Mouse (Mus musculus) embryonic fibroblast, embryonic 13.5 days (primary cell): Measurements from ENCODE around the gene Gm42791. TPM values are rescaled to one million over a fixed set of nuclear protein-coding genes. Genes with fewer than 3 reads are reported as not detected.

Experiments
- H3K27ac ChIP-seq: 2 replicates; pipeline ENCODE4 v1.5.1; 2012; ENCODE audit warnings: low read length, control low read depth, inconsistent platforms; ENCODE audit not compliant: insufficient read depth
- H3K4me1 ChIP-seq: 2 replicates; pipeline ENCODE4 v1.6.1; 2011; ENCODE audit warnings: low read length; ENCODE audit not compliant: control insufficient read depth, insufficient read depth
- H3K4me3 ChIP-seq: 2 replicates; pipeline ENCODE4 v1.5.1; 2011; ENCODE audit warnings: mild to moderate bottlenecking, control low read depth, low read length; ENCODE audit not compliant: insufficient read depth
- CTCF ChIP-seq: IDR thresholded peaks from 2 replicates; pipeline ENCODE4 v1.5.1; 2011; ENCODE audit warnings: mild to moderate bottlenecking, control low read depth, low read length, moderate library complexity, borderline replicate concordance; ENCODE audit not compliant: insufficient read depth
- POLR2A ChIP-seq: IDR thresholded peaks from 2 replicates; pipeline ENCODE4 v1.6.1; 2011; ENCODE audit warnings: low read depth, mild to moderate bottlenecking, control low read depth, low read length, moderate library complexity
- polyA plus RNA-seq: library from polyadenylated mRNA; stranded (reverse); fragments of >200 nt; gene quantifications from 2 replicates; pipeline ENCODE4 v1.2.4, GENCODE M21; 2011; ENCODE audit warnings: low read depth; ENCODE audit not compliant: missing spikeins, insufficient read length

Gm42791 gene
- polyA plus RNA-seq, 1 experiment: 7.1 TPM

GRCm38 (mm10) chr5:148869583-148869982 lies 125.4 kb downstream of the Gm42791 start:
- no peak overlapping the region for H3K27ac ChIP-seq
- TF ChIP-seq POLR2A (no peak), CTCF (no peak)
- no peak overlapping the region for H3K4me3 ChIP-seq
- H3K4me1 ChIP-seq: no peaks in the 10 kb centered on the region

DNA sequence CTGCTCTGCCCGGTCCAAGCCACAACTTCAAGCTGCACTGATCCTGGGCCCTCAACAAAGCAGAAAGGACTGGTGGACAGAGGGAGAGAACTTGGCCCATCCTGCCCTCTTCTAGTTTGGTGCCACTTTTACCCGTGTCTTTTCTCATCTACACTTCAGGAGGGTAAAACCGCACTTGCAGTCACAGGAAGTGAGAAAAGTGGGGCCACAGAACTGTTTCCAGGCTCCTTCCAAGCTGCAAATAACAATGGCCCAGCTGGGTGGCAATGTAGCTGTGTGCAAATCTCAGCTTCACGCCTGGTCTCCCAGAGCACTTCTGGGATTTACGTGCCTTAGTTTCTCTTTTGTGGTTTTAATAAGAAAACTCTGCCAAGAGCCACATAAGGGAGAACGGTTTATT lies 127.2 kb downstream of the Gm42791 start:
- Histone ChIP-seq H3K4me3 (no peak overlapping the region), H3K27ac (no peak overlapping the region)
- TF ChIP-seq POLR2A: no peak
- no peak for TF ChIP-seq CTCF

GRCm38 (mm10) chr5:148867171-148867570 lies 127.8 kb downstream of the Gm42791 start:
- Histone ChIP-seq H3K27ac (no peak overlapping the region), H3K4me3 (no peak overlapping the region), H3K4me1 (no peaks in the 10 kb centered on the region)
- no peak for TF ChIP-seq CTCF
- TF ChIP-seq POLR2A: no peak

More for the DNA sequence above, 127.2 kb downstream of the Gm42791 start:
- no peaks in the 10 kb centered on the region for H3K4me1 ChIP-seq

DNA sequence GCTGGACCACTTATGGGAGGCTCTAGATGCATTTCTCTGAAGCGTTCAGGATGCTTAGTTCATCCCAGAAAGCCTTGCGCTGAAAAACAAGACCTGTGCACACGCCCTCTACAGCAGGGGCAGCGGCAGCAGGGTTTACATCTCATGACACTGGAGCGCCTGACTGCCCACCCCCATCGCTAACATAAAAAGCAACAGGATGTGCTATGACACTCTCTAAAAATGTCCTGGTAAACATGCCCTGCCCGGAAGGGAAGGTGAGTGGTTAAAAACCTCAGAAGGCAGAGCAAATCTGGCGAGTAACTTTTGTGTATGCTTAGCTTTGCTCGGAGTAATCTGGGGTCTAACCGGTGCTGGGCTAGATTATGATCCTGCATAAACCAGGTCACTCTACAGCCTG lies 128.4 kb downstream of the Gm42791 start:
- Histone ChIP-seq H3K27ac (no peak overlapping the region), H3K4me3 (no peak overlapping the region), H3K4me1 (no peaks in the 10 kb centered on the region)
- TF ChIP-seq POLR2A (no peak), CTCF (no peak)

DNA sequence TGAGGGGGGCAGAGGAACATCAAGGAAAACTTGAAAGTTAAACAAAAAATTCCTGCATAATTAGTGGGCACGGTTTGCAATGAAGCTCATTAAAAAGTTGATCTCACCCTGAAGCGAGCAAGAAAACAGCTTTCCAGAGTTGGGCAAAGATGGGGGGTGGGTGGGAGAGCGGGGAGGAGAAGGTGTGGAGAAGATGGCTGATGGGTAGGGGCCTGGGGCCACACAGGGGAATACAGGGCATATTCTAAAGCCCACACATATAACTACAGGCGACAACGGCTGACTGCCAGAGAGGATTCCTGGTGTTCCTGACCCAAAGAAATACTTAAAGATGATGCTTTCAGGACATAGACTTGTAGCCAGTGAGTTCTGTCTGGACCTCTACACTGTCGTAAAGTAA lies 131.5 kb downstream of the Gm42791 start:
- H3K27ac ChIP-seq: no peak overlapping the region
- H3K4me1 ChIP-seq: no peaks in the 10 kb centered on the region
- no peak overlapping the region for H3K4me3 ChIP-seq
- TF ChIP-seq CTCF: no peak
- no peak for TF ChIP-seq POLR2A

DNA sequence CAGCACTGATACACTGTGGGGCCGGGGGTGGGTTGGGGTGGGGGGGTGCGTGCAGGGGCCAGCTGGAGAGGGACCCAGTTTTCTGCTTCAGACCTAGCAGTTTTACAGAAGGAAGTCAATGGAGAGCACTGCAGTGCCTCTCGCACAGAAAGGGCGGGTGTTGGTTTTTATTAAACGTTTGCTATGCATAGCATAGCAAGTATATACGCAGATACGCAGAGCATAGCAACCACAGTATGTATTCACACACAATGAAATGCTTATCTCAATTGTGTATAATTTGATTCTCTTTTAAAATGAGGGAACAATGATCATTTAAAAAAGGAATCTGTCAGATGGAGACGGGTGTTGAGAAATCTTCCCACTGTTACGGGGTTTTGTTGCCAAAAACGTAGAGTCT lies 132.1 kb downstream of the Gm42791 start:
- H3K4me3 ChIP-seq: no peak overlapping the region
- TF ChIP-seq POLR2A (no peak), CTCF (no peak)
- H3K27ac ChIP-seq: no peak overlapping the region
- H3K4me1 ChIP-seq: no peaks in the 10 kb centered on the region

DNA sequence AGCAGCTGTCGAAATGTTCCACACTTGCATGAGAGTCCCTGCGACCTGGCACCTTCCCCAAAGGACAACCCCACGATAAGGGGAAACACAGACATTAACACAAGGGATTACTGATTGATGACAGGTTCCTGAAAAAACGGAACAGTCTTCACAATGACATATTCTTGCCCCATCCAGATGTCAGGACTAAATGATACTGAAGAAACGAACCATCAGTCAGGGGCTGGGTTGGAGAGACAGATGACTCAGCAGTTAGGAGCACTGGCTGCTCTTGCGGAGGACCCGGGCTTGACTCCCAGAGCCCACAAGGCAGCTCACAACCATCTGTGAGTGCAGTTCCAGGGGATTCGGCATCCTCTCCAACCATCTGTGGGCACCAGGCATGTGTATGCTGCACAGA lies 132.8 kb downstream of the Gm42791 start:
- no peaks in the 10 kb centered on the region for H3K4me1 ChIP-seq
- H3K27ac ChIP-seq: no peak overlapping the region
- no peak overlapping the region for H3K4me3 ChIP-seq
- TF ChIP-seq POLR2A (no peak), CTCF (no peak)

GRCm38 (mm10) chr5:148857522-148857921 lies 137.4 kb downstream of the Gm42791 start:
- no peak overlapping the region for H3K4me3 ChIP-seq
- no peak for TF ChIP-seq CTCF
- no peak for TF ChIP-seq POLR2A
- no peak overlapping the region for H3K27ac ChIP-seq
- H3K4me1 ChIP-seq: no peaks in the 10 kb centered on the region

DNA sequence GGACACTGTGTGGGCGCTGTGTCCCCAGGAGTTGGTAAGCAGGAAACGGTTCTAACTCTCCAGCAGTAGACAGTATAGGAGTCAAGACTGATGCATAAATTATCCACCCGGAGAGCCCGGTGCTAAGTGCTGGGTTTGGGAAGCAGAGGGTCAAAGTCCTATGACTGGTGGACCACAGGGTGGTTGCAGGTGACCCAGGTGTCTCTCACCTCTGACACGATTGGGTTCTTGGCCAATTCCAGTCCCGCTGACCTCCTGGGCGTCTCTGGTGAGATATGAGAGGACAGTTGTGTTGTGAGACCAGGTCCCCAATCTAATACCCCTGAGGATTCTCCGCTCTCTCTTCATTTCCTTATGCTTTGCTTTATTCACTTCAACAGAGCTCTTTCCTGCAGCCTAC lies 139.9 kb downstream of the Gm42791 start:
- no peak overlapping the region for H3K4me3 ChIP-seq
- H3K27ac ChIP-seq: no peak overlapping the region
- no peaks in the 10 kb centered on the region for H3K4me1 ChIP-seq
- TF ChIP-seq POLR2A (no peak), CTCF (no peak)

DNA sequence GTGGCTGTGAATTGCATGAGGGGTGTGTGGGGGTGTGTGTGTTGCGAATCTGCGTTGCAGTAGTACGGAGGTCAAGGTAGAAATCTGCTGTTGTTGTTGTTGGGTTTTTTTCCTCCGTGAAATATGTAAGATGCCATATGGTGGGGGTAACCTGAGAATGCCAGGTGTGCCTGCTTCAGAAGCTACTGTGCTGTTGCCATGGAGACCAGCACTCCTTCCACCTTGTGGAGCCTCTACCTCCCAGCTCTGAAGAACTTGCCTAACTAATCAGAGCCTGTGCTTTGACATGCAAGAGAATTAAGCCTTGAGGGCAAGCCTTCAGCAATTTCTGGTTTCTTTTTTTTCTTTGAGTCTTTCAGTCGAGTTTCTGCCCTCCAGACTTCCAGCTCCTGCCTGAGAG lies 140.8 kb downstream of the Gm42791 start:
- no peak for TF ChIP-seq CTCF
- no peak for TF ChIP-seq POLR2A
- no peaks in the 10 kb centered on the region for H3K4me1 ChIP-seq
- H3K27ac ChIP-seq: no peak overlapping the region
- H3K4me3 ChIP-seq: no peak overlapping the region

DNA sequence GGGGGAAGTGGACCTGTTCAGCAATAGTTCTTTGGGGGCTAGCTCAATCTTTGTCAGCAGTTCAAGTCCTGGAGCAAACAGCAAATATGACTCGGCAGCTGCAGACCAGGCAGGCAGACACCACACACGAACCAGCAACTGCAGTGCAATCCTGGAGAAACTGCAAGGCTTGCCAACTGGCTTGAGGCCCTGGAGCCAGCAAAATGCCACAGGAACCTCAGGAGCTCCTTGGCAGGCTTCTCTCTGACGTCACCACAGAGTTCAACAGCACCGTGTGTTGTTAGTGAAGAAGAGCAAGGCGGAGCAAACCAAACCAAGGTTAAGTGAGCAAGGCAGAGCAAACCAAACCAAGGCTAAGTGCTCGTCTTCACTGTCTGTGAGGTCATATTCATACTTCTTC lies 145.4 kb downstream of the Gm42791 start:
- no peak overlapping the region for H3K4me3 ChIP-seq
- TF ChIP-seq POLR2A (no peak), CTCF (no peak)
- no peaks in the 10 kb centered on the region for H3K4me1 ChIP-seq
- no peak overlapping the region for H3K27ac ChIP-seq
